Mouse (Mus musculus): ENCODE results near the gene Slc4a1.

Slc4a1 gene

DNA sequence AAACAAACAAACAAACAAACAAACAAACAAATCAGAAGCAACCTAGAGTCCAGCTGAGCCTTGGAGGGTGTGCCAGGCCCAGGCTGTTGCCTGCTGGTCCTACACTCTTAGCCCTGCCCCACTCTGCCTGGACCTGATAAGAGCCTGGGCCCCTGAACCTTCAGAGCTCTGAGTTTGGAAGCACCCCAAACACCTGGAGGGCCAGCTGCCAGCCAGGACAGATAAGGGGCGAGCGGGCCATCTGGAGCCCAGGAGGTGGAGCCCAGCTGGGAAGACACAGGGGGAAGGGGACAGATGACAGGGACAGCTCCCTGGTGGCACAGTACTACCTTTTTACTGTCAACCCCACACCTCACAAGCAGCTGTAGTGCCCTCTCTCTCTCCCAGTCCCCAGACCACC lies 2.4 kb downstream of the Slc4a1 start:
- in situ Hi-C loops (cut with MboI; ENCODE audit: low pct_unique_long_range_greater_than_20kb in 1 of 2, low sequenced_read_pairs in 2 of 2, unreplicated experiment in 1 of 2), result no loop called here

DNA sequence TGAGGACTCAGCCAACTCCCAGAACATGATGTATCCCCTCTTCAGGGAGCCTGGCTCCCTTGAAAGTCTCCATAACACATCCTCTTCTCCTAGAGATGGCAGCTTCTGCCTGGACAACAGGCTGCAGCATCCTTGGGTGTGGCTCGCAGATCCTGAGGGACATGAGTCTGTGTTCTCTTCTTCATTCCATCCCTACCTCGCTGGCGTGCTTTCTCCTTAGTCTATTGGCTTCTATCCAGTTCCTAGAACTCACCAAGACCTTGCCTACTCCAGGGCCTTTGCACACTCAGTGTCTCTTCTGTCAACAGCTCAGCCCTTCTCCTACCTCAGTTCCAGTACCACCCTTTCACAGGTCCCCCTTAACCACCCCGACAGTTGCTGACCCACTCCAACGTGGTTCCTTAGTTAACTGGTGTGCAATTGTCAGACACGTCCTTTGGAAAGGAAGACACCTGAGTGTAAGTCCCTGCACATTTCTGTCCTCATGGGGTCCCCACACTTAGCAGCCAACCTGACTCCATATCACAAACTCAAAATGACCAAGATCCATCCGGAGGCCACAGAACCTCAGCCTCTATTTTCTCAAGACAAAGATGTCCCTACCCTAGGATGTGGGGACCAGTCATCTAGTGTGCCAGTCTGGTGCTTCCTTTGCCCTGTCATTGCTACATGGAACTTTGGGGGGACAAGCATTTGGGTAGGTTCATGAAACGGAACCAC lies 4.1 kb downstream of the Slc4a1 start:
- in situ Hi-C loops (cut with MboI; ENCODE audit: low pct_unique_long_range_greater_than_20kb in 1 of 2, low sequenced_read_pairs in 2 of 2, unreplicated experiment in 1 of 2), result no loop called here

GRCm38 (mm10) chr11:102358365-102358764 lies 7.6 kb downstream of the Slc4a1 start:
- in situ Hi-C loops (cut with MboI; ENCODE audit: low pct_unique_long_range_greater_than_20kb in 1 of 2, low sequenced_read_pairs in 2 of 2, unreplicated experiment in 1 of 2), result no loop called here

- in situ Hi-C loops (cut with MboI; ENCODE audit: low pct_unique_long_range_greater_than_20kb in 1 of 2, low sequenced_read_pairs in 2 of 2, unreplicated experiment in 1 of 2), result no loop called here
Observed at GRCm38 (mm10) chr11:102356636-102357350, 9.2 kb downstream of the Slc4a1 start.

GRCm38 (mm10) chr11:102356190-102356589 lies 9.8 kb downstream of the Slc4a1 start:
- in situ Hi-C loops (cut with MboI; ENCODE audit: low pct_unique_long_range_greater_than_20kb in 1 of 2, low sequenced_read_pairs in 2 of 2, unreplicated experiment in 1 of 2), result no loop called here

GRCm38 (mm10) chr11:102355501-102355900 lies 10.5 kb downstream of the Slc4a1 start:
- in situ Hi-C loops (cut with MboI; ENCODE audit: low pct_unique_long_range_greater_than_20kb in 1 of 2, low sequenced_read_pairs in 2 of 2, unreplicated experiment in 1 of 2), result no loop called here

DNA sequence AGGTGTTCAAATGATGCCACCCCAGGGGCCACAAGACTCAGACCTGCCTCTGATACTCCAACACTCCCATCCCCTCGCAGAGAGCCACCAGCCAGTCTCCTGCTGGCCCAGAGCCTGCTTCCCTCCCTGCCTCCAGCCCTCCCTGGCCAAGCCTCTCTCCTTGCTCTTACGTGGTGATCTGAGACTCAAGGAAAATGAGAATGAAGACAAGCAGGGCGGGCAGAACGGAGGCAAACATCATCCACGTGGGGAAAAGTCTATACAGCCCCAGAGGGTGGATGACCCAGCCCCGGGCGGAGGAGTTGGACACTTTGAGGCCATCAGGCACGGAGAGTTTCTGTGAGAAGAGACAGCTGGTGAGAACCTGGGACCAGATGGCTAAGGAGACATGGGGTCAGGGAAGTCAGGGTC lies 13.0 kb downstream of the Slc4a1 start:
- in situ Hi-C loops (cut with MboI; ENCODE audit: low pct_unique_long_range_greater_than_20kb in 1 of 2, low sequenced_read_pairs in 2 of 2, unreplicated experiment in 1 of 2), result no loop called here

GRCm38 (mm10) chr11:102352378-102352777 lies 13.6 kb downstream of the Slc4a1 start:
- in situ Hi-C loops (cut with MboI; ENCODE audit: low pct_unique_long_range_greater_than_20kb in 1 of 2, low sequenced_read_pairs in 2 of 2, unreplicated experiment in 1 of 2), result no loop called here

DNA sequence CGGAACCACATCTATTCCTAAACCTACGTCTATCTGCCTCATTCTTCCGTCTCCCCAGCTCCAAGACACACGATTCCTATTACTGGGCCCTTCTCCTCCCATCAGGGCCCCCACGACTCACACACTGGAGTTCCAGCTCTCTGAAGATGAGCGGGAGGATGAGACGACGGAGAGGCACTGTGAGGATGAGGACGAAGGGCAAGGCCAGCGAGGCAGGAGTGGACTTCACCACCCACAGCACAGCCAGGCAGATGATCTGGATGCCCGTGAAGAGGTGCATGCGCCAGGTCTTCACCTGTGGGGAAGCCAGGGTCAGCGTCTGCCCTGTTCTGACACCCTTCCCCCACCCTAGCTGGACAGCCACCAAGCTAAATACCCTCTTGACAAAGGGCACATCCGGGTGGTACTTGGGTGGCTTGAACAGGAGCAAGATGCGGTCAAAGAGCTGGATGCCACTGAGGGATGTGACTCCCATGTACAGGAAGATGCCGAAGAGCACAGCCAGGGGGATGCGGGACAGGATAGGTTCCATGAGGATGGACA lies 15.0 kb downstream of the Slc4a1 start:
- in situ Hi-C loops (cut with MboI; ENCODE audit: low pct_unique_long_range_greater_than_20kb in 1 of 2, low sequenced_read_pairs in 2 of 2, unreplicated experiment in 1 of 2), result no loop called here

DNA sequence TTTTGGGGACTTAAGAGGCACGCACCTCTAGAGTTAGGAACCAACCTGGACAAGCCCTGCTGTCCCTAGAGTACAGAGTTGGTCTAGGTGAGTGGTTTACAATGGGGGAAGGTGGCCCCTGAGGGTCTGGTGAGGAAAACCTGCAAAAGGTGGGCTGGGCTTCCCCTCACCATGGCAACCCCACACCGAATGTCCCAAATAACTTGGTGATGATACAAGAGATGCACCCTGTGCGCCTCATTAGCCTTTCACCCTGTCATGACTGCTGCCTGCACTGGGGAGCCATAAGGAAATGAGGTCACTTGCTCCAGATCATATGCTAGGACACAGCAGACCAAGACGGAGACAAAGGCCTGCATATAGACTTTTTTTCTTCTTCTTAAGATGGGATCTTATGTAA lies 15.6 kb downstream of the Slc4a1 start:
- in situ Hi-C loops (cut with MboI; ENCODE audit: low pct_unique_long_range_greater_than_20kb in 1 of 2, low sequenced_read_pairs in 2 of 2, unreplicated experiment in 1 of 2), result no loop called here

DNA sequence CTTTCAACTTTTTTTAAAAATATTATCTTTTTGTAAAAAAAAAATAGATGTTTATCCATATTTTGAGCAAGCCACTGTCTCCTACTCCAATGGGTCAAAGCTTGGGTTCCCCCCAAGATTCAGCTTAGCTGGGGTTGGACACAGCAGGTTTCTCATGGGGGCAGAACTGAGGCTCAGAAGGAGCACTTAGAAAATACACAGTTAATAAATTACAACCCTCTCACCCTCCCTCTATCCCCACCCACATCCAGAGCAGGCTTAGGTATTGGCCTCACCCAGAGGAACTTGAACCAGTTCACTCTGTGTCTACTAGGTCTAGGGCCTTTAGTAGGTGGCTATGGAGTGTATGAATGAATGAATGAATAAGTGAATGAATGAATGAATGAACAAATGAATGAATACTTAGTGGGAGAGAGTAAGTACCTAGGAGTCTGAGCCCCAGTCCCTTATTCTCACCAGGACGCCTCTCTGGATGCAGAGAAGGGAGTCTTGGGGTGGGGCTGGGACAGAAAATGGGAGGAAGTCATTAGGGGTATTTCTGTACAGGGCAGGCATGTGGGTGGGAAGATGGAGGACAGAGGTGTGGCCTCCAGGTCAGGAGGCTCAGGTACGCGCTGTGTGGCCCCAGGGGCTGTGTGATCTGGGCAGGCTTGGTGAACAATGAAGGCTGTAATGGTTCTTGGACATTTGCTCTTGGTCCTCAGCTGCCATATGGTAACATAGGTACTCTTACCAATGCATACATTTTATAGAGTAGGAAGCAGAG lies 16.6 kb downstream of the Slc4a1 start:
- in situ Hi-C loops (cut with MboI; ENCODE audit: low pct_unique_long_range_greater_than_20kb in 1 of 2, low sequenced_read_pairs in 2 of 2, unreplicated experiment in 1 of 2), result no loop called here

- in situ Hi-C loops (cut with MboI; ENCODE audit: low pct_unique_long_range_greater_than_20kb in 1 of 2, low sequenced_read_pairs in 2 of 2, unreplicated experiment in 1 of 2), result no loop called here
Observed at GRCm38 (mm10) chr11:102348771-102349170, 17.2 kb downstream of the Slc4a1 start.

DNA sequence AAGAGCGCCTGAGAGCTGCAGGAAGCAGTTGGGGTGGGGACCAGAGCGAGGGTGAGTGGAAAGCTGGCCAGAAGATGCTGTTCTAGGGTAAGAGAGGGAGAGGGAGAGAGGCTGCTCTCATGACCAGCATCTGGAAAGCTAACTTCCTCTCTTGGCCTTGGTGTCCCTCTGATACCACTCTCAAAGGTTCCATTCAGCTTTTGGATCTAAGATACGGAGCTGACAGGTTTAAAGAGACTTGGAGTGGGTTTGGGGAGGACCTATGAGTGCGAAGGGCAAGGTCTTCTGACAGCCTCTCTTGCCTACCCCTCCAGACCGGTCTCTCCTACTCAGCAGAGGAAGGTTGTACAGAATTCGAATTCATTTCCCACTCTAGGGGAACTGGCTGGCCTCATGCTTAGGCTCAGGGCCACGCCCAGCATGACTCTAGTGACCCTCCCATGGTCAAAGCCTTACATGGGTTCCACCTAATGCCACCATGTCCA lies 17.9 kb downstream of the Slc4a1 start:
- in situ Hi-C loops (cut with MboI; ENCODE audit: low pct_unique_long_range_greater_than_20kb in 1 of 2, low sequenced_read_pairs in 2 of 2, unreplicated experiment in 1 of 2), result no loop called here

GRCm38 (mm10) chr11:102347683-102348082 lies 18.3 kb downstream of the Slc4a1 start:
- in situ Hi-C loops (cut with MboI; ENCODE audit: low pct_unique_long_range_greater_than_20kb in 1 of 2, low sequenced_read_pairs in 2 of 2, unreplicated experiment in 1 of 2), result no loop called here

DNA sequence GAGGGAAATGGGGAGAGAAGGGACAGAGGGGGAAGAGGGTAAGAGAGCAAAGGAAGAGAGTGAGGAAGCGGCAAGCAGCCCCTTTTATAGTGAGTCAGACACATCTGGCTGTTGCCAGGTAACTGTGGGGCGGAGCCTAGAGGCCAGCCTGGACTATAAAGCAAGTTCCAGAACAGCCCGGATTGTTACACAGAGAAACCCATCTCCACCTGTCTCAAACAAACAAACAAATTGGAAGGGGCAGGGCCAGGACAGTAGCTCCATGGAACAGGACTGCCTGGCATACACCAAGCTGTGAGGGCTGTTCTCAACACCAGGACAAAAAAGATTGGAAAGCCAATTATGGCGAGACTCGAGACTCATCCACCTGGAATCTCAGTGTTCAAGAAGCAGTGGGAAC lies 19.1 kb downstream of the Slc4a1 start:
- in situ Hi-C loops (cut with MboI; ENCODE audit: low pct_unique_long_range_greater_than_20kb in 1 of 2, low sequenced_read_pairs in 2 of 2, unreplicated experiment in 1 of 2), result no loop called here

DNA sequence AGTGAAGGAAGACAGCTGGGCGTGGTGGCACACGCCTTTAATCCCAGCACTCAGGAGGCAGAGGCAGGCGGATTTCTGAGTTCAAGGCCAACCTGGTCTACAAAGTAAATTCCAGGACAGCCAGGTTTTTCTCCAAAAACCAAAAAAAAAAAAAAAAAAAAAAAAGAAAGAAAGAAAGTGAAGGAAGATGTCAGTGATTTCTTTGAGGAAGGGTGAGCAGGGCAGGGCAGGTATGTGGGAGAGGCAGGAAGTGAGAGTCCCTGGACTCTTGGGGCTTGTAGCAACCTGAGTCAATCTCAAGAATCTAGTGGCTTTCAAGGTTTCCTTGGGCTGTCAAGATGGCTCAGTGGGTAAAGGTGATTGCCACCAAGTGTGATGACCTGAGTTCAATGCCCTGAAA lies 21.5 kb downstream of the Slc4a1 start:
- in situ Hi-C loops (cut with MboI; ENCODE audit: low pct_unique_long_range_greater_than_20kb in 1 of 2, low sequenced_read_pairs in 2 of 2, unreplicated experiment in 1 of 2), result no loop called here

DNA sequence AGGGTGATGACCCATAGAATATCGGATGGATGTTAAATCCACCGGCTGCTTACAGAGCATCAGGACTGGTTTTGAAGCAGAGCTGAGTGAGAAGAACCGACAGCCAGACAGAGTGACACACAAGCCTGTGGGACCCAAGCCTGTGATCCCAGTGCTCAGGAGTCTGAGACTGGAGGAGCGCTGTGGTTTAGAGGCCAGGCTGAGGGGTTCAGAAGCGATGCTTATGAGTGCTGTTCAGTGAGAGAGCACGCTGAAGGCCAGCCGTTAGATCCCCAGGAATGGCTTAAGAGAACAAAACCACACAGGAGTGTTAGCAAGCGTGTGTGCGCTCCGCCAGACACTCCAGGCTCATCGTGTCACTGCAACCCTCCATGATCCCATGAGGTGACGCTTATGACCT lies 23.3 kb downstream of the Slc4a1 start:
- in situ Hi-C loops (cut with MboI; ENCODE audit: low pct_unique_long_range_greater_than_20kb in 1 of 2, low sequenced_read_pairs in 2 of 2, unreplicated experiment in 1 of 2), result no loop called here

DNA sequence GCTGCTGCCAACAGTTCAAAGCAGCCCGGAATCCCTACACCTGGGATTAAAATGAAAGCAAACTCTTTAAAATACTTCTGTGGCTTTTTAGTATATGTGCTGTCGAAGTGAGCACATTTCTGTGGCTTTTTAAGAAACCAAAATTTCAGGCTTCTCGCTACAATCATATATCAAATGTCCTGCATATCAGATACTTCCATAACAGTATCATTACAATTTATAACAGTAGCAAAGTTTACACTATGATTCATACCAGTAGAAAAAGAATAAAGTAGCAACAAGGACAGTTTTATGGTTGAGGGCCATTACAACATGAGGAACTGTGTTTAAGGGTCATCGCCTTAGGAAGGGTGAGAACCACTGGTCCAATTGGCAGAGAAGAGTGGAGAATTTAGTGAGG lies 24.9 kb downstream of the Slc4a1 start:
- in situ Hi-C loops (cut with MboI; ENCODE audit: low pct_unique_long_range_greater_than_20kb in 1 of 2, low sequenced_read_pairs in 2 of 2, unreplicated experiment in 1 of 2), result no loop called here

DNA sequence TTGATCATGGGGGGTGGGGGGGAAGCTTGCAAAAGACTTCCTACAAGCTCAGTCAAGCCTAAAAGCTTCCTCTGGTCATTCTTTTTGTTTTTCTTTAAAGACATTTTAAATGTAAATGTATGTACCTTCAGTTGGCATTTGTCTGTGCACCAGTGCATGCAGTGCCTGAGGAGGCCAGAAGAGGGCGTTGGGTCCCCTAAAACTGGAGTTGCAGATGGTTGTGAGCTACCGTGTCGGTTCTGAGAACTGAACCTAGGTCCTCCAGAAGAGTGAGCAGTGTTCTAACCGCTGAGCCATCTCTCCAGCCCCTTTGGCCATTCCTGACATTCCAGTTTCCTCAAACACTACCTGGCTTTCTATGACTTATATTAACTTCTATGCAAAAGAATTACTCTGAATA lies 26.4 kb downstream of the Slc4a1 start:
- in situ Hi-C loops (cut with MboI; ENCODE audit: low pct_unique_long_range_greater_than_20kb in 1 of 2, low sequenced_read_pairs in 2 of 2, unreplicated experiment in 1 of 2), result no loop called here

All from mouse embryonic stem cell (cell line).